Comparison of ENCODE assay signal across 17 mouse cellular contexts in the genomic region with DNA sequence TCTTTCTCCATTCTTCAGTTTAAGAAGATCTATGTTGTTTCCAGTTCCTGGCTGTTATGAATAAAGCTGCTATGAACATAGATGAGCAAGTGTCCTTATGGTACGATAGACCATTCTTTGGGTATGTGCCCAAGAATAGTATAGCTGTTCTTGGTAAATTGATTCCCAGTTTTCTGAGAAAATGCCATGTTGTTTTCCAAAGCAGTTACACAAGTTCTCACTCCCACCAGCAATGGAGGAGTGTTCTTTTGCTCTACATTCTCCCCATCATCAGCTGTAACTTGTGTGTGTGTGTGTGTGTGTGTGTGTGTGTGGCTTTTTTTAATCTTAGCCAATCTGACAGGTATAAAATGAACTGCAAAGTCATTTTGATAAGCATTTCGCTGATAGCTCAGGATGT.
"Had no signal": no experiment of that assay in that cellular context is flagged by ENCODE, and none has a peak within 500 bp of the region (broad histone marks: within the 10 kb centered on the region; RNA-seq: fewer than 3 reads in every experiment).

No protein-coding gene starts in this region.

- ATAC-seq: liver, embryonic 12.5 days; liver, postnatal 0 days; lung, postnatal 0 days; midbrain, embryonic 13.5 days; midbrain, embryonic 15.5 days; midbrain, embryonic 16.5 days had no signal

- DNase-seq: left cerebral cortex, postnatal 4 days; liver; liver, embryonic 13.5 days; liver, postnatal 0 days; lung, adult 18-20 months; lung, adult 2 months; lung, embryonic 14.5 days; lung, postnatal 10 days; lung, postnatal 14 days; lung, postnatal 36 days; lung, postnatal 4 days; midbrain, embryonic 14.5 days had no signal
